Mouse (Mus musculus): ENCODE results near the gene Ubash3b. TPM values are rescaled to one million over a fixed set of nuclear protein-coding genes. Genes with fewer than 3 reads are reported as not detected.
A peak's percentile ranks its signal among the peaks of the same experiment; 100 is the strongest.

The Ubash3b gene
- polyA plus RNA-seq, 1 experiment from 2014 or later = 11.3 TPM

DNA sequence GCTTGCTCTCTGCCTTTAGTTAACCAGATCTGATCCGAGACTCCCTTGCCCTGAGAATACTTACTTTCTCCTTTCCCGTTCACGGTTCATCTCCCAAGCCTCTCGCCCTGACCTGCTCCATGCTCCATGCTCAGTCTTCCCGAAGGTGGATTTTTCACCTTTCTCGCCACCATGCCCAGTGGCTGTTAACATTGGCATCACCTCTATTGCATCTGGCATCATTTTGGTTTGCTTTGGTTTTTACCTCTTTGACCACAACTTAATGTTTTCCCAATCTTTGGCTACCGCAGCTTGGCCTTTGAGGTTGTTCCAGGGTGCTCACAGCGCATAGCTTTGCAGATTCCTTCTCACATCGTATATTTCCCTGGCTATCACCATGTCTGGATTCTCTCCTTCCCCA lies 26.0 kb upstream of the Ubash3b start:
- H3K4me3 ChIP-seq = no peak overlapping the region
- H3K9ac ChIP-seq = no peak overlapping the region
- H3K27ac ChIP-seq = no peak overlapping the region
- H3K27me3 ChIP-seq = no peaks in the 10 kb centered on the region
- WGBS = 88% methylated on average over 9 of the region's 9 CpGs
- no peaks in the 10 kb centered on the region for H3K36me3 ChIP-seq
- no peak overlapping the region for H3K4me2 ChIP-seq (replicated peaks)
- ATAC-seq (ENCODE audit: insufficient number of reproducible peaks, insufficient read depth, low FRiP score, low TSS enrichment) = no peak
- no peaks in the 10 kb centered on the region for H3K9me3 ChIP-seq
- H3K4me1 ChIP-seq = 0 out of 2 replicates have a peak, but pooled peaks cover 6% of the 10 kb centered on the region

DNA sequence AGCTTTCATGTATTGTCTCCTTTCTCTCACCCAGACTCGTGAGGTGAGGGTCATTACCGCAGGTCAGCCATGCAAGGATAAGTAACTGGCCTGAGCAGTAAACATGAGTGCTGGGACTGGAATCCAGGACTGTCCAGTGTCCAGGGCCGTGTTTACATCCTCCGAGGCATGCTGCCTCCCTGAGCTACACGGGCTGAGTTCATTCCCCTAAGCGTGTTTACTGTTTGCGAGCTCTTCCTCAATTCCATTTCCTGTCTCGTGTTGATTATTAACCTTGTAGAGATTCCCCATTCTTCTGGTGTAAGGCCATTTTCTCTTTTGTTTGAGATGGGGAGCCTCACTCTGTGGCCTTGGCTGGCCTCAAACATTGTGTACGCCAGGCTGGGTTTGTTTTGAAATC lies 23.8 kb upstream of the Ubash3b start:
- Histone ChIP-seq H3K4me3 (no peak overlapping the region), H3K27ac (no peak overlapping the region), H3K4me1 (0 out of 2 replicates have a peak, but pooled peaks cover 6% of the 10 kb centered on the region), H3K27me3 (no peaks in the 10 kb centered on the region), H3K4me2 (replicated peaks) (no peak overlapping the region), H3K9me3 (no peaks in the 10 kb centered on the region), H3K9ac (no peak overlapping the region), H3K36me3 (no peaks in the 10 kb centered on the region)
- ATAC-seq (ENCODE audit: insufficient number of reproducible peaks, insufficient read depth, low FRiP score, low TSS enrichment) = no peak
- WGBS = 72% methylated on average over 9 of the region's 9 CpGs

- no peak overlapping the region for H3K4me3 ChIP-seq
- H3K9ac ChIP-seq = no peak overlapping the region
- ATAC-seq (ENCODE audit: insufficient number of reproducible peaks, insufficient read depth, low FRiP score, low TSS enrichment) = no peak
- H3K4me2 ChIP-seq (replicated peaks) = no peak overlapping the region
- no peaks in the 10 kb centered on the region for H3K4me1 ChIP-seq
- no peaks in the 10 kb centered on the region for H3K36me3 ChIP-seq
- H3K27ac ChIP-seq = no peak overlapping the region
- no peaks in the 10 kb centered on the region for H3K27me3 ChIP-seq
- H3K9me3 ChIP-seq = no peaks in the 10 kb centered on the region
These were observed 21.1 kb upstream of the Ubash3b start for GRCm38 (mm10) chr9:41182550-41182949.

DNA sequence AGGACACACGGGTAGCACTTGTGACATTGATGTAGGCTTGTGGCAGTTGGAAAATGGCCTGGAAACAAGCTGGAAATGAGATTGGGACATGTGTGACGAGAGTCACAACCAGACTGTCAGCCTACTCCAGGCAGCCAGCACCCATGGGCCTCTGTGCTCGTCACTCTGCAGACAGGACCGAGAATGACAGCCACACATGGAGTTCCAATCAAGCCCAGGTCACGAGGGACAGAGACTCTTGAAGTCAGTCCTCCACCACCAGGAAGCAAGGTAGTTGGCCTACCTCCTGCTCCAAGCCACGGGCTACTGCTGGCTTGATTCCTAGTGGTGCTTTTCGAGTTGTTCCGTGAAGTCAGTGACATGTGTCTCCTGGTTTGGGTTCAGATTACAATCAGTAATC lies 20.3 kb upstream of the Ubash3b start:
- no peak for ATAC-seq (ENCODE audit: insufficient number of reproducible peaks, insufficient read depth, low FRiP score, low TSS enrichment)
- Histone ChIP-seq H3K9ac (no peak overlapping the region), H3K27ac (no peak overlapping the region), H3K36me3 (no peaks in the 10 kb centered on the region), H3K4me3 (no peak overlapping the region), H3K27me3 (no peaks in the 10 kb centered on the region), H3K4me1 (no peaks in the 10 kb centered on the region), H3K4me2 (replicated peaks) (no peak overlapping the region), H3K9me3 (no peaks in the 10 kb centered on the region)
- 53% methylated on average over 8 of the region's 8 CpGs for WGBS

DNA sequence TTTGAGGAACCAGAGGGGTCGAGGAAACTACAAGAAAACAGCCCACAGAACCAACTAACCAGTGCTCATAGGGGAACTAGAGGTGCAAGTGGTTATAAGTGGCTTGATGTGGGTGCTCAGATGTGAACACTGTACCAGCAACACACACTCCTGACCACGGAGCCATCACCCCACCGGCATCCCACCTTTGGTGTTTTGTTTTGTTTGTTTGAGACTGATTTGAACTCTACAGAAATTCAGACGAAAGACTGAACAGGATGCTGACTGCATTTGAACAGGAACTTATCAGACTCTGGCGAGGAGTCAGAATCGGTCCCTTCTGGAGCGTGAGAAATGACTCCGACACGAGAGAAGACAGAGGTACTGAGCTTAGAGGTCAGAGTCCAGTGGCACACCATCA lies 19.9 kb upstream of the Ubash3b start:
- ATAC-seq (ENCODE audit: insufficient number of reproducible peaks, insufficient read depth, low FRiP score, low TSS enrichment) = no peak

DNA sequence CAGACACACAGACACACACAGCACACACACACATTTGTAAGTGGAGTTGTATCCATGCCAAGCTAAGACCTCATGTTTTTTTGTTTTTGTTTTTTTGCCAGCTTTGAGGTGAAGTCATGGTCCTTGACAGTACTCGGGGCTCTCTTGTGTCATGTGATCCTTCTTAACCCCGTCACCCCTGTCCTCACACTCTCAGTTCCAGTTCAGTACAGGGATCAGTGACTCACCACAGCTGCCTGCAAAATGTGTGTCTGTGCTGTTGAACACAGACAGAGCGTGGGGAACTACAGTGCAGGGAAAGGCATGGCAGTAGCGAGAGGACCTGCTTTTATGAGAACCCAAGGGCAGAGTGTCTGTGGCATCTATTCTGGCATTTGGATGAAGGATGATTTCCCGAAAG lies 17.6 kb upstream of the Ubash3b start:
- no peak for ATAC-seq (ENCODE audit: insufficient number of reproducible peaks, insufficient read depth, low FRiP score, low TSS enrichment)
- H3K27me3 ChIP-seq = no peaks in the 10 kb centered on the region
- no peak overlapping the region for H3K9ac ChIP-seq
- no peaks in the 10 kb centered on the region for H3K9me3 ChIP-seq
- H3K4me3 ChIP-seq = no peak overlapping the region
- no peak overlapping the region for H3K4me2 ChIP-seq (replicated peaks)
- H3K36me3 ChIP-seq = no peaks in the 10 kb centered on the region
- no peaks in the 10 kb centered on the region for H3K4me1 ChIP-seq
- H3K27ac ChIP-seq = no peak overlapping the region
- WGBS = 72% methylated on average over 5 of the region's 5 CpGs

More for the DNA sequence above, 19.9 kb upstream of the Ubash3b start:
- Histone ChIP-seq H3K4me1 (no peaks in the 10 kb centered on the region), H3K4me3 (no peak overlapping the region), H3K9ac (no peak overlapping the region), H3K36me3 (no peaks in the 10 kb centered on the region), H3K27ac (no peak overlapping the region), H3K4me2 (replicated peaks) (no peak overlapping the region), H3K9me3 (no peaks in the 10 kb centered on the region), H3K27me3 (no peaks in the 10 kb centered on the region)
- 83% methylated on average over 9 of the region's 9 CpGs for WGBS

DNA sequence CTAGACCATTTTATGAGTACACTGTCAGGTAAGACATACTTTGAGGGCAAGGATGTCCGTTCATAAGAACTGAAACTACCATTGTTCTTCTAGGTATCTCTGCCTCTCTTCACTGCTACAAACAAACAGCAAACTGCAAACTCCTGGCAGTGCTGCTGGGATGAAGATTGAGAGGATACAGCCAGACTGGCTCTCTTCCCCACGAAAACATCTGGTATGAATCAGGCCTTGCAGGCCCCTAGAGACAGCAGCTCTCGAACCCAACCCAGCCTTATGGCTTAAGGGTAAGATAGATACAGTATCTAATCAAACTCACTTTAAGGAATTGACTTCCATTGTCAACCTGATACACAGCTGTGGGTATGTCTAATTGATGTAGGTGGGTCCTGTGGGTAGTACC lies 11.7 kb upstream of the Ubash3b start:
- ATAC-seq (ENCODE audit: insufficient number of reproducible peaks, insufficient read depth, low FRiP score, low TSS enrichment) = no peak

DNA sequence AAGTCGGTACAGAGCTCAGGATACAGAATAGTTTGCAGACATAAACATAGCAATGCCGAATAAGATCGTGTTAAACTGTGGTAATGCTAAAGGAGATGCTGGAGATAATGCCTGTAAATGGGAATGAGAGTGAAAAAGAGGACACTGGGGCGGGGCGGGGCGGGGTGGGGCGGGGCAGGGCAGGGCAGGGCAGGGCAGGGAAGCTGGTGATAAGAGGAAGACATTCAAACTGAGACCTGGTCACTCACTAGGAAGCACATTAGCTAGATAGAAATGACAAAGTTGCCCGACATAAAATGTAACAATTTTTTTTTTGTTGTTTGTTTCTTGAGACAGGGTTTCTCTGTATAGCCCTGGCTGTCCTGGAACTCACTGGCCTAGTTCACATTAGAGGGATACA lies 10.9 kb upstream of the Ubash3b start:
- Histone ChIP-seq H3K27me3 (no peaks in the 10 kb centered on the region), H3K9me3 (no peaks in the 10 kb centered on the region), H3K4me1 (peaks cover 6% of the 10 kb centered on the region; the same call in 1 of the 2 replicates), H3K36me3 (no peaks in the 10 kb centered on the region), H3K9ac (no peak overlapping the region), H3K4me3 (no peak overlapping the region), H3K27ac (no peak overlapping the region), H3K4me2 (replicated peaks) (no peak overlapping the region)
- ATAC-seq (ENCODE audit: insufficient number of reproducible peaks, insufficient read depth, low FRiP score, low TSS enrichment) = no peak
- WGBS = 91% methylated on average over 8 of the region's 8 CpGs

More for the DNA sequence above, 11.7 kb upstream of the Ubash3b start:
- H3K4me2 ChIP-seq (replicated peaks) = no peak overlapping the region
- H3K36me3 ChIP-seq = no peaks in the 10 kb centered on the region
- no peak overlapping the region for H3K4me3 ChIP-seq
- H3K9ac ChIP-seq = no peak overlapping the region
- 30% methylated on average over 3 of the region's 3 CpGs for WGBS
- 0 out of 2 replicates have a peak overlapping the region, but pooled peaks have one; percentile 25 for H3K27ac ChIP-seq
- H3K4me1 ChIP-seq = peaks cover 6% of the 10 kb centered on the region; the same call in 1 of the 2 replicates
- H3K9me3 ChIP-seq = no peaks in the 10 kb centered on the region
- H3K27me3 ChIP-seq = no peaks in the 10 kb centered on the region

GRCm38 (mm10) chr9:41170026-41170425 lies 8.5 kb upstream of the Ubash3b start:
- peaks cover 6% of the 10 kb centered on the region; the same call in 1 of the 2 replicates for H3K4me1 ChIP-seq
- 42% methylated on average over 8 of the region's 8 CpGs for WGBS
- no peak for ATAC-seq (ENCODE audit: insufficient number of reproducible peaks, insufficient read depth, low FRiP score, low TSS enrichment)

DNA sequence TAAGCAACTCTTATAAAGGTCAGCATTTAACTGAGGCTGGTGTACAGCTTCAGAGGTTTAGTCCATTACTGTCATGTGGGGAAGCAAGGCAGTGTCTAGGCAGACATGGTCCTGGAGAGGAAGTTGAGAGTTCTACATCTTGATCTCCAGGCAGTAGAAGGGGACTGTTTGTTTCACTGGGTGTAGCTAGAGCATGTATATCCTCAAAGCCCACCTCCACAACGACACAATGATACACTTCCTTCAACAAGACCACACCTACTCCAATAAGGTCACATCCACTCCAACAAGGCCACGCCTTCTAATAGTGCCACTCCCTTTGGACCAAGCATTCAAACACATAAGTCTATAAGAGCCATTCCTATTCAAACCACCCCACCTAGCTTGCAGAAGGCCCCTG lies 7.2 kb upstream of the Ubash3b start:
- Histone ChIP-seq H3K9me3 (no peaks in the 10 kb centered on the region), H3K4me1 (peaks cover 6% of the 10 kb centered on the region; the same call in 1 of the 2 replicates), H3K27me3 (no peaks in the 10 kb centered on the region), H3K36me3 (no peaks in the 10 kb centered on the region), H3K9ac (no peak overlapping the region), H3K4me2 (replicated peaks) (no peak overlapping the region), H3K4me3 (no peak overlapping the region), H3K27ac (no peak overlapping the region)
- ATAC-seq (ENCODE audit: insufficient number of reproducible peaks, insufficient read depth, low FRiP score, low TSS enrichment) = no peak
- WGBS = 79% methylated on average over 2 of the region's 2 CpGs

More at GRCm38 (mm10) chr9:41170026-41170425, 8.5 kb upstream of the Ubash3b start:
- Histone ChIP-seq H3K9ac (no peak overlapping the region), H3K27me3 (no peaks in the 10 kb centered on the region), H3K4me2 (replicated peaks) (no peak overlapping the region), H3K36me3 (no peaks in the 10 kb centered on the region), H3K27ac (no peak overlapping the region), H3K9me3 (no peaks in the 10 kb centered on the region), H3K4me3 (no peak overlapping the region)

GRCm38 (mm10) chr9:41168206-41168605 lies 6.7 kb upstream of the Ubash3b start:
- no peak overlapping the region for H3K4me2 ChIP-seq (replicated peaks)
- H3K4me1 ChIP-seq = peaks cover 2% of the 10 kb centered on the region; the same call in 1 of the 2 replicates
- no peak for ATAC-seq (ENCODE audit: insufficient number of reproducible peaks, insufficient read depth, low FRiP score, low TSS enrichment)
- H3K36me3 ChIP-seq = no peaks in the 10 kb centered on the region
- 88% methylated on average over 6 of the region's 6 CpGs for WGBS
- no peak overlapping the region for H3K4me3 ChIP-seq
- no peaks in the 10 kb centered on the region for H3K27me3 ChIP-seq
- H3K27ac ChIP-seq = no peak overlapping the region
- no peak overlapping the region for H3K9ac ChIP-seq
- H3K9me3 ChIP-seq = no peaks in the 10 kb centered on the region

DNA sequence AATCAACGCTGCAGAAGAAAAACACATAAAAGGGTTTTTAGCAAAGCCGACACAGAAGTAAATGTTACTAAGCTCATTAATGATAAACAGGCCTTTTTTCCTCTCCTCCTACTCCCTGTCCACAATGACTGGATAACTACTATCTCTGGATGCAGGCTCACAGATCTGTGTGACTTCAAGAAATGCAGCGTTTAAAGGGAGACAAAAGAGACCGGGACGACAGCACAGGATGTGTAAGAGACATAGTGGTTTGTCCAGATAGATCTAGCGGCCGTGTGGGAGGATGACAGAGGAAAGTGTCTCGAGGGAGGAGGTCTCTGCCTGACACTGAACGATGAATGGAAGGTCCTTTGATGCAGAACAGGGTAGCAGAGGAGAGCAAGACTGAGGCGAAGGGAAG lies 5.4 kb upstream of the Ubash3b start:
- WGBS = 61% methylated on average over 9 of the region's 10 CpGs
- no peaks in the 10 kb centered on the region for H3K36me3 ChIP-seq
- H3K27ac ChIP-seq = no peak overlapping the region
- no peaks in the 10 kb centered on the region for H3K4me1 ChIP-seq
- H3K27me3 ChIP-seq = no peaks in the 10 kb centered on the region
- H3K9ac ChIP-seq = no peak overlapping the region
- H3K9me3 ChIP-seq = no peaks in the 10 kb centered on the region
- no peak for ATAC-seq (ENCODE audit: insufficient number of reproducible peaks, insufficient read depth, low FRiP score, low TSS enrichment)
- H3K4me3 ChIP-seq = no peak overlapping the region
- H3K4me2 ChIP-seq (replicated peaks) = no peak overlapping the region

DNA sequence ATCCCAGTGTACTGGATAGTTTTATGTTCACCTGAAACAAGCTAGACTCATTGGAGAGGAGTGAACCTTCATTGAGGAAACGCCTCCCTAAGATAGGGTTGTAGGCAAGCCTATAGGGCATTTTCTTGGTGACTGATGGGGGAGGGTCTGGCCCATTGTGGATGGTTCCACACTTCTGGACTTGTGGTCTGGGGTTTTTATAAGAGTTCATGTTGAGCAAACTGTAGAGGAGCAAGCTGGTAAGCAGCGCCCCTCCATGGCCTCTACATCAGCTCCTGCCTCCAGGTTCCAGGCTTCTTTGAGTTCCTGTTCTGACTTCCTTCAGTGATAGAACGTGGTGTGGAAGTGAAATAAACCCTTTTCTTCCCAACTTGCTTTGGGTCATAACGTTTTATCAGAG lies 866 bp upstream of the Ubash3b start:
- peaks cover 4% of the 10 kb centered on the region for H3K4me1 ChIP-seq
- WGBS = 79% methylated on average over 4 of the region's 4 CpGs
- no peak overlapping the region for H3K27ac ChIP-seq
- no peak overlapping the region for H3K4me3 ChIP-seq
- no peak overlapping the region for H3K4me2 ChIP-seq (replicated peaks)
- no peaks in the 10 kb centered on the region for H3K36me3 ChIP-seq
- no peak for ATAC-seq (ENCODE audit: insufficient number of reproducible peaks, insufficient read depth, low FRiP score, low TSS enrichment)
- 0 out of 2 replicates have a peak, but pooled peaks cover 2% of the 10 kb centered on the region for H3K9me3 ChIP-seq
- peaks cover 12% of the 10 kb centered on the region; the same call in 1 of the 2 replicates for H3K27me3 ChIP-seq
- H3K9ac ChIP-seq = no peak overlapping the region

All from embryonic facial prominence, embryonic 12.5 days (tissue).